Mouse (Mus musculus) erythroblast, adult 5-6 weeks (primary cell): Measurements from ENCODE around the gene Gys1. TPM values are rescaled to one million over a fixed set of nuclear protein-coding genes. Genes with fewer than 3 reads are reported as not detected.
"Not testable (repeated sequence)": the region's sequence is repeated elsewhere in the genome, so short reads cannot be mapped to it uniquely, and the experiment has no call there.

ENCODE experiments used
- ATAC-seq: replicated peaks from 2 replicates; pipeline ENCODE4 v1.8.0; 2016; ENCODE audit warnings: moderate number of reproducible peaks, mild to moderate bottlenecking, moderate TSS enrichment, inconsistent platforms; ENCODE audit not compliant: poor library complexity, low FRiP score, severe bottlenecking
- total RNA-seq, 2 experiments: library from RNA; stranded (forward) in 1 of 2; stranded (reverse) in 1 of 2; fragments of 150-400 nt in 1 of 2; fragments of 200-764, 138-1000 nt in 1 of 2; gene quantifications; 2 replicates each; pipeline versions ENCODE4 v1.2.3 to v1.2.4; 2015 to 2017; ENCODE audit warnings: low replicate concordance in 2 of 2

Gene Gys1
- total RNA-seq, 2 experiments from 2014 or later = 8.9 to 11.7 TPM

DNA sequence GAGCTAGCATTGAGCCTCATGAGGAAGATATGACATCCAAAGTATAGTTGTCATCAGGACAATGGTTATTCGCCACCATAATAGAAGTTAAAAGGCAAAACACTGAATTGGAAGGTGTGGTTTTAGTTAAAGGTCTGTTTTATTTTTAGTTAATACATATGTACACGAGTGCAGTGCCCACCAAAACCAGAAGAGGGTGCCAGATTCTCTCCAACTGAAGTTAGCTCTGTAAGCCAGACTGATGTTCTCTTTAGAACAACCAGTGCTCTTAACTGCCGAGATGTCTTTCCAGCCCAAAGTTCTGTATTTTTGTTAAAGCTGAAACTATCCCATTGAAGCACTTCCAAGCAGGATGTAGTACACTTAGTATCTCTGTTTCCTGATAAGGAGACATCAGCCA is 36.2 kb downstream of the Gys1 start:
- ATAC-seq = peak; percentile 64

DNA sequence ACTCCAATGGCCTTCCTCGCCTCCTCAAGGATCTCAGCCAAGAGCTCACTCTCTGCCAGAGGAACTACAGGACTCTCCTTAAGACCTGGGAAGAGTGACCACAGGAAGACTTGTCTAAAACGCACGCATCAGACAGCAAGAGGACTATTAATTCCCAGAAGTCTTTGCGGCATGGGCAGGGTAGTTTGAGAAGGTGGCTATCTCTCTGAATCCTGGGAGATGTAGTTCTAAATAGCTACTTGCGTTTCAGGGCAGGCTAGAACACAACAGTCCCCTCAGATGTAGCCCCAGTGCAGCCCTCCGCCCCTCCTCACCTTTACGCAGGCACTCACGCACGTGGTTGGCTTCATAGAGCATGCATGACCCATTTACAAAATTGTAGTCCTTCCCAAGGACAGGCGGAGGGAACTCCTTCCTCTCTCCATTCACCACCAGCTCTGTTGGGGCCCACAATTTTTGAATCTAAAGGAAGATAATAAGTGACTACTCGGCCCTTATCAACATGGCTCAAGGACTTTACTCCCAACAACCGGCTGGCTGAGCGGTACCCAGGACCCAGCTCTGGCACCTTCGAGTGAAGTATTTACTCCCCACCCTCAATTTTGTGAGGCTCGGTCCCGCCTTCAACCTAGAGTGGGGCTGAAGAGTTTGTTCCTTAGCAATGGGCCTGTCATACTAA is 40.8 kb downstream of the Gys1 start:
- ATAC-seq = no peak

DNA sequence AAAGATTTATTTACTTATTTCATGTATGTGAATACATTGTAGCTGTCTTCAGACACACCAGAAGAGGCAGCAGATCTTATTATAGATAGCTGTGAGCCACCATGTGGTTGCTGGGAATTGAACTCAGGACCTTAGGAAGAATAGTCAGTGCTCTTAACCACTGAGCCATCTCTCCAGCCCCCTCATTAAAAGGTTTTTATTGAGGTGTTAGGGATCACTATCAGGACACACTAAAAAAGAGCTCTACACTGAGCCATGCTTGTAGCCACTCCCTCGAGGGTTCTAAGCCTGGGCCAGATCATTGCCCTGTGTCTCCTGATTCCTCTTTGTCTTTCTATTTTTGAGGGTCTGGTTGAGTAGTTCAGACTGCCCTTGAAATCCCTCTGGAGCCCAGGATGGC is 41.8 kb downstream of the Gys1 start:
- no peak for ATAC-seq

DNA sequence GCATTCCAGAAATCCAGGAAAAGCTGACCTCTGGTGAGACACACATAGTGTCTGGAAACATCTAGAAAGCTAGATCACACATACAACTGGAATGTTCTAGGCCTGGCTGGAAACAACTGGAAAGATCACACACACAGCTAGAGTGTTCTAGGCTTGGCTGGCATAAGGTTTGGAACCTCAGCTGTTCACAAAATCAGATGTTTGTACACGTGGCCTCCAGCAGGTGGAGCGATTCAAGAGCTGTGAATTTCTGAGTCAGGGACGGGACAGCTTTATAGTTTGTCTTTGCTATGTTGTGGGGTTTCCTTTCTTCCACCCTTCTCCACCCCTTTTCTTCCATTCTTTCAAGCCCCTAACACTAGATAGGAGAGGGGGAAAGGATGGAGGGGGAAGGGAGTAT is 42.4 kb downstream of the Gys1 start:
- ATAC-seq = peak; percentile 87

DNA sequence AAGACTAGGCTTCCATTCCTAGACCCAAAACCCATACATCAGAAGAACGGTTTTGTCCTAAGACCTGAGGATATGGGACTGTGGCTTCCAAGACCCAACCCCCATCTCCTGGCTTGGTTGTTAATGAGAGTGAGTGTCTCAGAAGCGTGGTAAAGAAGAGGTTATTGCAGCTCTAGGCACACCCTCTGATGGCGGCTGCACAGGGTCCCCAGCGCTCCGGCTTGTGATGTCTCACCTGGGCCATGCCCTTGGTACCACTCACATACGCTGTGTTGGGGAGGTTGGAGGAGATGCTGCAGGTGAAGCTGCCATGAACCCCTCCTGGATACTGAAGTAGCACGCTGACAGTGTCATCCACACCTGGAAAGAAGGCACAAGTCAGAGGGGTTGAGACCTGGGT is 44.1 kb downstream of the Gys1 start:
- ATAC-seq = no peak

DNA sequence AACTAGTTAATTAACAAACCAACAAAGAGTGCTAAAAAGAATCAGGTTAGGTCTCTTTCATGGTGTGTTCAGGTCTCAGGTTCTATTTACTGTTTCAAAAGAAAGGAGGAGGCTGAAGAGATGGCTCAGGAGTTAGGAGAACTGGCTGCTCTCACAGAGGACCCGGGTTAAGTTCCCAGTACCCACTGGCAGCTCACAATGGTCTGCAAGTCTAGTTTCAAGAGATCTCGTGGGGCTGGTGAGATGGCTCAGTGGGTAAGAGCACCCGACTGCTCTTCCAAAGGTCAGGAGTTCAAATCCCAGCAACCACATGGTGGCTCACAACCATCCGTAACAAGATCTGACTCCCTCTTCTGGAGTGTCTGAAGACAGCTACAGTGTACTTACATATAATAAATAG is 45.7 kb downstream of the Gys1 start:
- not testable (repeated sequence) for ATAC-seq

DNA sequence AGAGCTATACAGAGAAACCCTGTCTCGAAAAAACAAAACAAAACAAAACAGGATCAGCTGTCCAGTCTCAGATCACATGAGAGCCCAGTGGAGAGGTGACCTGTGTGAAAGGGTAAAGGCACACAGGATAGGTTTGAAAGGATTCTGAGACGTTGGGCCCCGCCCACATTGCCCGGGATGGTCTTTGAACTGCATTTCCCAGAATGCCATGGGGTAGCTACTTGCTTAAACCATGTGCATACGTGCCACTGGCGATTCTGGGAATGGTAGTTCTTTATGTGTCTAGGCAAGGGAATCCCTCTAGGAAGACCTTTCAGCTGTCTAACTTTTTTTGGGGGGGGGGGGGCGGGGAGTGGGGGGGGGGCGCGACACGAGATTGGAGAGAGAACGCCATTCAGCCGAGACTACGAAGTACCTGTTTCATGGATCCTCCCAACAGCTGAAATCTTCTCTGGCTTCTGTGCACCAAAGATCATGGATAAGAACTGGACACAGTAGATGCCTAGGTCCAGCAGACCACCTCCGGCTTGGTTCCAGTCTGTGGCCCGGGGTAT is 46.8 kb downstream of the Gys1 start, which contains the start of gene Tulp2:
Gene Tulp2, plus strand, starts transcription at position 504 of the 554 bp plus-strand sequence.
- ATAC-seq = peak; percentile 79

DNA sequence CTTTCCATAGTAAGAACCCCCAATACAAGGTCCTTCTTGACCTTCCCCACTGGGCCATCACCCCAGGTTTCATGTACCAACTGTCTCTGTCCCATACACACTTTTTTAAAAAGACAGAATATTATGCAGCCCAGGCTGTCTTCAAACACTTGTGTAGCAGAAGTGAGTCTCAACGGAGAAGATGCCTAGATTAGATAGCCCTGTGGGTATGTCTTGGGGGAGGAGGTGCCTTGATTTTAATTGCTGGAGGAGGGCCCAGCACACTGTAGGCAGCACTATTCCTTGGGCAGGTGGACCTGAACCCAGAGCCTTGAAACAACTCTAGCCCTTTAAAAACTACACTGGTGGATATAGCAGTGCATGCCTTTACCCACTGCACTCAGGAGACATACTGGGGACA is 47.5 kb downstream of the Gys1 start:
- ATAC-seq = no peak

DNA sequence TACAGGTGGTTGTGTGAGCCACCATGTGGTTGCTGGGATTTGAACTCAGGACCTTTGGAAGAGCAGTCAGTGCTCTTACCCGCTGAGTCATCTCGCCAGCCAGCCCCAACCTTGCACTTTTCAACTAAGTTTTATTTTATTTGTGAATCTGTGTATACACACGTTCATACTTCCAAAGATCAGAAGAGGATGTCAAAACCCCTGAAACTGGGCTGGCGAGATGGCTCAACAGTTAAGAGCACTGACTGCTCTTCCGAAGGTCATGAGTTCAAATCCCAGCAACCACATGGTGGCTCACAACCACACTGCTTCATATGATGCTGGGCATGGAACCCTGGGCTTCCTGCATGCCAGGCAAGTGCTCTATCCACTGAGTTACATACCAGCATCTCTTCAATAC is 50.3 kb downstream of the Gys1 start:
- not testable (repeated sequence) for ATAC-seq

DNA sequence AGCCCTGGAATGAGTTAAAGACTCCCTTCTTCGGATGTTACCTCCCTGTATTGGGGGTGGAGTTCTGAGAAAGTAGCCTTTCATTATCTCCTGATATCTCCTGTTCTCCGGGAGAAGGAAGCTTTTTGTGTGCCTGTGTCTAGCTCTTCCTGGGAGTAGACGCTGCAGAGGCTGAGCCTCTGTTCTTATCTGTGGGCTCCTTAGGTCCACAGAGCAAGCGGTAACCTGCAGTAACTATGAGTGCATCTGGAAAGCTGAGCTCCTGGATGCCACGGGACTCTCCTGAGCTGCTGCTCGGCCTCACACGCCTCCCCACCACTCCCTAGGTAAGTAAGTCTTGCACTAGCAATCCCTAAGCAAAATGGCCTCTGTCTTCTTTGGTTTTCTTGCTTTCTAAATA is 51.5 kb downstream of the Gys1 start:
- ATAC-seq = no peak

DNA sequence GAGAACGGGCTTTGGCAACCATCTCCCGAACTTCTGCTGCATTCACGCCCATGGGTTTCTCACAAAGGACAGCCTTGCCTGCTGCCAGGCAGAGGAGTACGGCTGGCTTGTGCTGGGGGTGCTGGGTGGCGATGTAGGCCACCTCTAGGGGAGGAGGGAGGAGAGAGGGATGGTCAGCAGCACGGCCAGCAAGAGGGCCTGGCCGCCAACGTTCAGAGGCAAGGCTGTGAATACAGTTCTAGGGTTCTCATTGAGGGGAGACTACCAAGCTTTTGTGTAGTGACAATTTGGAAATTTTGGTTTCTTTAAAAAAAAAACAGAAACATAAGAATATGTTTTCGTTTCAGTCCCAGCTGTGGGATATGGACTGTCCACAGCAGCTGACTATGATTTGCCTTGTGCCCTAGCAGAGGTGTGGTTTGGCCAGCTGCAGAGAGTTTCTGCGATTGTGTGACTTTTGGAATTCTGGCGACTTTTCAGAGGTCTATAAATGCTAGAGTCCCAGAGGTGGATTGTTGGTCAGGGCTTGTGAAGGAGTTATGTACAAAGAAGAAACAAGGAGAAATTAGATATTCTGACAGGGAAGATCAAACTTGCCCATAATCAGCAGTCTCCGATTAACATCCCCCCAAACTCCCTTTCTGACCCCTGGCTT is 52.2 kb downstream of the Gys1 start, which contains the start of gene Gm45808:
Gene Gm45808, minus strand, starts transcription at position 51 of the 655 bp plus-strand sequence.
- no peak for ATAC-seq

DNA sequence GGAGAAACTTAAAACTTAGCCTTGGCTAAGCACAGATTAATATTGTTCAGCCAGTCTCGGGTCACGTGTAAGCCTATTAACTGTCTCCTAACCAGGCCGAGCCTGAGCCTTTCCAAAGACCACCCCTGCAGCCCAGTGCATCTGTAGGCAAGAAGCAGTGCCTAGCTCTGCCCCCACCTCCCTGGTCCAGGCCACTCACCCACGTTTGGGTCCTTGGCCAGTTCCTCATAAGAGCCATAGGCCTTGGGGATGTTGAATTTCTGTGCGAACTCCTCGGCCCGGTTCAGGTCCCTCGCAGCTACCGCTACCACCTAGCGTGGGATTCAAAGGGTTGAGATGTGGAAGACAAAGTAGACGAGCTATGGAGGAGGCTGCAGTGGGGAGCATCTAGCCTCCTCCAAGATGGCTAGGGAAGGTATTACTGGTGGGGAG is 53.2 kb downstream of the Gys1 start:
- ATAC-seq = no peak

DNA sequence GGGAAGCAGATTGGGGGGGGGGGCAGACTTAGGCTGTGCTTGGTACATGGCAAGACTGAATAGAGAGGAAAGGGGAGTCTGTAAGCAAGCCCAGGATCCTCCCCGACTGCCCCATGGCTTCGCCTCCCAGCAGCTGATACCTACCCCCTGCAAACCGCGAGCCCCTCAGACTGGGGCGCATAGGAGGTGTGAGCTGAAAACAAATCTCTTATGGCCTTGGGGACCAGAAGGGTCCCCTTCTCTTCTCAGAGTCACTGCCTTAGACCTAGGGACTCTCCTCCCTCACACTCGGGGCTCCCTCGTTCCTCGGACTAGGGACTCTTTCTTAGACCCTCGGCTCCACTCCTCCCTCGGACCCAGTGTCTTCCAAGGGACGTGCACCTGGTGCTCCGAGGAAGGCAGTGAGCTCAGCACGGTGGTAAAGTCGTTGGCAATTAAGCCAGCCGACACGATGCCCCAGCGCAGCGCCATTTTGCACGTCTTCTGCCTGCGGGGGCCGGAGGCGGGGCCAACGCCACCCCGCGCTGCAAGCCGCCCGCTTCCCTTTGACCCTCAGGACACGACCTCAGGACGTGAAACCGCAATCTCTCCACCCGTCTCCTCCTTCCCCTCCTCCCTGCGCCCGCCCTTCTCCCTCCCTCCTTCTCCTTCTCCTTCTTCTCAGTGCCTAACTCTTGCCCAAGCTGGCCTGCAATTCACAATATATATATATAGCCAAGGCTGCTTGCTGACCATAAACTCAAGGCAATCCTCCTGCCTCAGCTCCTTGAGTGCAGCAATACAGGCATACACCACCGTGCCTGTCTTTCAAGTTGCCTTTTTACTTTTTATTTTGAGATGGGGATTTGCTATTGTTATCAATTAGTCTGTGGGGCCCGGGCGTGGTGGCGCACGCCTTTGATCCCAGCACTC is 53.9 kb downstream of the Gys1 start, which contains the start of gene Dhdh:
Gene Dhdh, minus strand, starts transcription at position 513 of the 912 bp plus-strand sequence.
- ATAC-seq = peak; percentile 59

DNA sequence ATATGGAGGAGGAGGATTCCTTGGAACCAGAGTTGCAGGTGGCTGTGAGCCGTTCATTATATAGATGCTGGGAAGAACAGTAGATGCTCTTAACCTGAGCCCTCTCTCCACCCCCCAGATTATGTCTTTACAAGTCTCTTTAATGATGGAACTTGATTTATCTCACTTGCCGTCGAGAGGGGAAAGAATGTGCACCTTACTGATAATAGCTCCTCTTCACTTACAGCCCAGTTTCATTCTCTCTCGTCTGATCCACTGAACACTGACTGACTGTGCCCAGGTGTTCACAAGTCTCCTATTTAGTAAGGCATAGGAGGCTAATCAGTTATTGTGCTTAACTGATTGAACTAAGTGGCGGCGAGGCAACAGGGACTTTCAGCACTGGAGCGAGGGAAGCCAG is 54.9 kb downstream of the Gys1 start:
- ATAC-seq = 0 out of 2 replicates have a peak, but pooled peaks have one; percentile 5

DNA sequence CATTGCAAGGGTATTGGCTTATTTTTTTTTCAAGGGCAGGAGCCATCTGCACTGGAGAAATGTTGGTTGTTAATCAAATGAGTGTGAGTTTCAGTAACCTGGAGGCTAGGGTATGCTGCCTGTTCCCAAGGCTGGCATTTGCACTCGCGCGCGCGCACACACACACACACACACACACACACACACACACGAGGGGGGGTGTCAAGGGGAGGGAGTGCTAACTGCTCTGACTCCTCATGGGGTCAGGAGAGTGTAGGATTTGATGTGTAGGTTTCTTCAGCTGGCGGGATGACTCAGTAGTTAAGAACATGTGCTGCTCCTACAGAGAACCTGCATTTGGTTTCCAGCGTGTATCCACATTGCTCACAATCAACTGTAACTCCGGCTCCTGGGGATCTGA is 56.2 kb downstream of the Gys1 start:
- peak; percentile 45; the same call in 1 of the 2 replicates for ATAC-seq

DNA sequence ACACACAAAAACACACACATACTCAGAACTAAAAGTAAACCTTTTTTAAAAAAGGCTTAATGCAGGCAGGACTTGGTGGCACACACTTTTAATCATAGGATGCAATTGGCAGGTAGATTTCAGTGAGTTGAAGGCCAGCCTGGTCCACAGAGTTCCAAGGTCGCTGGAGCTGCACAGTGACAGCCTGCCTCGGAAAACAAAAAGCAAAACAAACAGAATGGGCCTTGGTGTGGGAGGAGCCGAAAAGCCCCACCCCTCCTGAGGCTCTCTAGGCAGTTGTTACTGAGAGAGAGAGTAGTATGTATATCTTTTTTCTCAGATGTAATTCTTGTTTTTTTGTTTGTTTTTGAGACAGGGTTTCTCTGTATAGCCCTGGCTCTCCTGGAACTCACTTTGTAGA is 56.6 kb downstream of the Gys1 start:
- 0 out of 2 replicates have a peak, but pooled peaks have one; percentile 26 for ATAC-seq

DNA sequence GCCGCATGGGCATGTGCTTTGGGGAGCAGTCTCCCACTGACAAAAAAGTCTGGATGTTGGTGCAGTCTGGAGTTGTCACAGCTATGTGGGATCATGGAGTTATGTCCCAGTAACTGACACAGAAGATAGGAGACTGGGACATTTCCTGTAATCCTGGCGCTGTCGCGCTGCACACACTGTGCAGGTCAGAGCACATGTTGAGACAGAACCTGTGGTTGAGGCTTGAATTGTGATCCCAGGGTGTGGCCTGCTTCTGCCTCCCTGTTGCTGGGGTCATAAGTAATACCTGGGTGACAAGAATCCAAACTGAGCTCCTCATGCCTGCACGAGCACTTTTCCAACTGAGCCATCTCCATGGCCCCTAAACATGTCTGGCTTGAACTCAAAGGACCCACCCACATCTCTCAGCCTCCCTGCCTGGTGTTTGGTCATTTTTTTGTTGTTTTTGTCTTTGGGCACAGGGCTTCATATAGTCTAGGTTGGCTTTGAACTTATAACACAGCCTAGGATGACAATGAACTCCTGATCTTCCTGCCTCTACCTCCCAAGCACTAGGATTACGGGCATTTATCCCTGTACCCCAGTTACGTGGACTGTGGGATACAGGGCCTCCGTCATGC is 57.7 kb downstream of the Gys1 start:
- ATAC-seq = no peak

DNA sequence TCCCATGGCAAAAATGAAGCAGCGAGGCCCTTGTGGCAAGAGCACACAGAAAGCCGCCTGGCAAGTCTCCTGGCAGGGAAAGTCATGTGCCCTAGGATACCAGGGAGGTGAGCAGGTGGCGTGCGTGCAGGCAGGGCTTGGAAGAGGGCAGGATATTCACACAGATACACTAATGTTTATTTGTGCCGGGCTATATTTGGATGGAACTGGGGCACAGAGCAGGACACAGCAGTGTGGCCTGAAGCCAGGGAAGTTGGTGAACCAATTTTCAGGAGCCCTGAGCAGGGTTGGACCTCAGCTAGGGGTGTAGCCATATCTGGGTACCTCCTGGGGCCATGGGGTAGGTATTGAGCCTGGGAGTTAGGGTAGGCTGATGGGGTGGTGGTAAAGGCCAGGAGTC is 58.3 kb downstream of the Gys1 start:
- ATAC-seq = no peak

DNA sequence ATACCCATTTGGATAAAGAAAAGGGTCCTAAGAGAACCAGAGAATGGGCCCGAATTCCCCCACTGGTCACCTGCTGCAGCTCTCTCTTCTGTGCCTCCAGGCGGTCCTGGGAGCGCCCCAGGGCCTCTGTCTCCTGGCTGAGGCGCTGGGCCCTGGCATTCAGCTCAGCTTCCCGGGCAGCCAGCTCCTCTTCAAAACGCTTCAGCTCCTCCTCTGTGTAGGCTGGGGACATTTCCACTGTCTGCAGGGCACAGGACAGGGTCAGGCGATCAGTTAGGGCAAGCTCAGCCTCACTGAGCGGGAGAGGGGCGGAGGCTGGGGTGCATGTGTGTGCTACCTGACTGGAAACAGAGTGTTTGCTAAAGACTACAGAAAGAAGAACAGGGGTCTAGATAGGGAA is 59.9 kb downstream of the Gys1 start:
- ATAC-seq = no peak

DNA sequence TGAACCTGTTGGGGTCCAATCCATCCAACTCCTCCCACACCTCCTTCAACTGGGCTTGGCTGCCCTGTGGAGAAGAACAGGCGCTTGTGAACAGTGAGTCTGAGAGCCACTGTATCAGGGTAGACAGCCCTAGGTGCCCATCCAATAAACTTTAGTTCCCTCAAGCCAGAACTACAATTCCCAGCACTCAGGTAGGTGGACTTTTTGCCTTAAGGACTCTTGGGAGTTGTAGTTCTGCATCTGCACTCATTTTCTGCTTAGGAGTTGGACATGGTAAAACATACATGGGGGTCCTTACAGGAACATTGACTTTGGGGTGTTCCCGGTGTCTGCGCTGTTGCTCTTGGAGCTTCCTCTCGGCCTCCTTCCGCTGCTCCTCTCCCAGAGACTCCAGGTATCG is 63.8 kb downstream of the Gys1 start:
- ATAC-seq = no peak
